Mouse (Mus musculus): ENCODE measurements at regions not wholly inside any gene's neighbourhood (a gene's known extent, or its start where the extent isn't known, plus 50 kb on each side); places are given as distances from the start of the nearest gene placed in this dataset.

- TF ChIP-seq POLR2A (IDR thresholded peaks at IDR 0.05; ENCODE audit: control insufficient read depth, low read depth, low read length) (no peak), CTCF (IDR thresholded peaks at IDR 0.05; ENCODE audit: control insufficient read depth, insufficient read depth, insufficient replicate concordance, low read depth, low read length) (no peak)
Observed at GRCm38 (mm10) chr12:90945743-90946527, 207.7 kb upstream of the Dio2 start.

All from testis, adult 2 months (tissue).